8 mouse cellular contexts compared by ENCODE assay signal in genomic region chr11:121434156-121435155, GRCm38 (mm10). TPM values are rescaled to one million over a fixed set of nuclear protein-coding genes. Genes with fewer than 3 reads are reported as not detected.
DNase-seq lines count a peak whose midpoint lies in the region; ATAC-seq lines count a peak whose summit lies in the region.

Fn3k (plus strand) TSS chr11:121434913.

- DNase-seq in ZHBTc4 (ENCODE audit: low read depth, low spot score) = peak; percentile 65
- DNase-seq in gastrocnemius, adult 8-10 months (ENCODE audit: low spot score in 2 of 2) = peak; percentile 80 to 88
- DNase-seq in induced T-regulatory cell, adult 2 months (ENCODE audit: low read depth) = peak; percentile 91
- DNase-seq in left cerebral cortex, adult 8-10 months (ENCODE audit: low spot score in 2 of 2) = peak; percentile 89 to 97
- DNase-seq in right cerebral cortex, adult 18-20 months = peak; percentile 98
- peak; percentile 56 for DNase-seq in urinary bladder, adult 2 months (ENCODE audit: low spot score)

- ATAC-seq in common myeloid progenitor, adult 5-6 weeks (replicated peaks; ENCODE audit: low read depth, poor library complexity, severe bottlenecking) = peak; percentile 96
- ATAC-seq in megakaryocyte, adult 5-6 weeks (ENCODE audit: poor library complexity, severe bottlenecking) = peak; percentile 94

RNA-seq across cellular contexts. Expression of gene Fn3k, which starts in this region (rescaled TPM):
- 0.44 and 0.46 TPM in 2 replicates for total RNA-seq in common myeloid progenitor, adult 5-6 weeks (2017)
- total RNA-seq in gastrocnemius, adult 8-10 months (2022) = 10 to 100 TPM; 20.4 to 25.6 (median 25.1) TPM
- total RNA-seq in left cerebral cortex, adult 8-10 months (2022) = 10 to 100 TPM; 58.6 to 64.2 (median 61.1) TPM
- 0.36 and 0.45 TPM in 2 replicates for total RNA-seq in megakaryocyte, adult 5-6 weeks (2015)
- 0.18 and 1.1 TPM in 2 replicates for total RNA-seq in megakaryocyte, adult 5-6 weeks (2017)
- 2.6 and 3.8 TPM in 2 replicates for polyA plus RNA-seq in urinary bladder, adult 2 months (2012; rRNA removed)

Comparison
In these comparisons a context has a peak if more than half of its experiments do, and no peak if none do; other contexts are left out.
1. Peak in every context shown above with its lines: DNase-seq and ATAC-seq.
2. RNA of gene Fn3k (total RNA-seq): 58.6 to 64.2 TPM in left cerebral cortex, adult 8-10 months and 20.4 to 25.6 TPM in gastrocnemius, adult 8-10 months; 0.44 to 0.46 TPM in common myeloid progenitor, adult 5-6 weeks and 0.18 to 1.1 TPM in megakaryocyte, adult 5-6 weeks; every median in the first group is over 10 times any median in the second.
3. Peak in ATAC-seq in common myeloid progenitor, adult 5-6 weeks; RNA of the gene not detected or under 1 TPM.